Mouse (Mus musculus) CD4-positive, CD25-positive, alpha-beta regulatory T cell, adult 2 months (primary cell): ENCODE measurements around the gene Arid2.
"Not testable (repeated sequence)": the region's sequence is repeated elsewhere in the genome, so short reads cannot be mapped to it uniquely, and the experiment has no call there.

Source experiments
- DNase-seq: peaks from one replicate; pipeline ENCODE4 v3.0.0-alpha.2; 2012; ENCODE audit warnings: low read depth, low spot score

The Arid2 gene

GRCm38 (mm10) chr15:96287369-96287975 is at the start of gene Arid2:
Gene Arid2, plus strand, starts transcription at chr15:96287518.
- peak; percentile 76 for DNase-seq

GRCm38 (mm10) chr15:96238071-96238470 is 49.2 kb upstream of the Arid2 start:
- DNase-seq = no peak

GRCm38 (mm10) chr15:96244171-96244570 is 43.1 kb upstream of the Arid2 start:
- DNase-seq = no peak

GRCm38 (mm10) chr15:96244715-96245114 is 42.6 kb upstream of the Arid2 start:
- not testable (repeated sequence) for DNase-seq

- DNase-seq = no peak
Observed at GRCm38 (mm10) chr15:96253827-96254226, 33.5 kb upstream of the Arid2 start.

- DNase-seq = no peak
Observed at GRCm38 (mm10) chr15:96254356-96254755, 33.0 kb upstream of the Arid2 start.

- peak; percentile 32 for DNase-seq
Observed at GRCm38 (mm10) chr15:96257781-96258180, 29.5 kb upstream of the Arid2 start.

GRCm38 (mm10) chr15:96264614-96265013 is 22.7 kb upstream of the Arid2 start:
- DNase-seq = no peak

GRCm38 (mm10) chr15:96267933-96268332 is 19.4 kb upstream of the Arid2 start:
- no peak for DNase-seq

- no peak for DNase-seq
Observed at GRCm38 (mm10) chr15:96268610-96269009, 18.7 kb upstream of the Arid2 start.

GRCm38 (mm10) chr15:96269402-96269801 is 17.9 kb upstream of the Arid2 start:
- DNase-seq = no peak

- DNase-seq = no peak
Observed at GRCm38 (mm10) chr15:96270272-96270880, 16.9 kb upstream of the Arid2 start.

GRCm38 (mm10) chr15:96272356-96272755 is 15.0 kb upstream of the Arid2 start:
- DNase-seq = peak; percentile 21

- no peak for DNase-seq
Observed at GRCm38 (mm10) chr15:96274341-96274740, 13.0 kb upstream of the Arid2 start.

GRCm38 (mm10) chr15:96275198-96275597 is 12.1 kb upstream of the Arid2 start:
- no peak for DNase-seq

- no peak for DNase-seq
Observed at GRCm38 (mm10) chr15:96275810-96276493, 11.4 kb upstream of the Arid2 start.

- peak; percentile 51 for DNase-seq
Observed at GRCm38 (mm10) chr15:96277061-96277460, 10.3 kb upstream of the Arid2 start.

- peak; percentile 34 for DNase-seq
Observed at GRCm38 (mm10) chr15:96281236-96281635, 6.1 kb upstream of the Arid2 start.

- no peak for DNase-seq
Observed at GRCm38 (mm10) chr15:96283141-96283540, 4.2 kb upstream of the Arid2 start.

- peak; percentile 74 for DNase-seq
Observed at GRCm38 (mm10) chr15:96283920-96284431, 3.3 kb upstream of the Arid2 start.

- DNase-seq = no peak
Observed at GRCm38 (mm10) chr15:96284711-96285322, 2.5 kb upstream of the Arid2 start.

GRCm38 (mm10) chr15:96285323-96286014 is 1.8 kb upstream of the Arid2 start:
- peak; percentile 87 for DNase-seq
